Mouse (Mus musculus) urinary bladder, postnatal 10 days (tissue): ENCODE results near the gene Gm49395.

Source experiments
- DNase-seq: peaks from one replicate; pipeline ENCODE4 v3.0.0; 2022; ENCODE audit warnings: low spot score

The Gm49395 gene

GRCm38 (mm10) chr13:114987668-114988067 is 114.1 kb downstream of the Gm49395 start:
- DNase-seq, result no peak

- DNase-seq, result no peak
These were observed 114.6 kb downstream of the Gm49395 start for GRCm38 (mm10) chr13:114987161-114987560.
